ENCODE assay signal across 23 mouse cellular contexts in genomic region chr7:140134033-140134432, GRCm38 (mm10). TPM values are rescaled to one million over a fixed set of nuclear protein-coding genes. Genes with fewer than 3 reads are reported as not detected.
DNase-seq lines count a peak whose midpoint lies in the region; ATAC-seq and TF ChIP-seq lines count a peak whose summit lies in the region.
"Not testable (repeated sequence)": the region's sequence is repeated elsewhere in the genome, so short reads cannot be mapped to it uniquely, and the experiment has no call there.
"Had no signal": no experiment of that assay in that cellular context is flagged by ENCODE, and none has a peak within 500 bp of the region (broad histone marks: within the 10 kb centered on the region; RNA-seq: fewer than 3 reads in every experiment).

No protein-coding gene starts in this region.

- H3K4me3 ChIP-seq in MEL (ENCODE audit: control insufficient read depth in 1 of 2, insufficient read depth in 1 of 2, low read depth in 2 of 2, low read length in 2 of 2); bone marrow, adult 2 months (replicated peaks; ENCODE audit: control insufficient read depth, low read depth, low read length): not testable (repeated sequence)

- TF ChIP-seq EP300 in MEL (IDR thresholded peaks at IDR 0.05; ENCODE audit: low read depth in 1 of 2, low read length in 2 of 2), result peak; percentile 81 to 83

- TF ChIP-seq RAD21 in MEL (IDR thresholded peaks at IDR 0.05; ENCODE audit: low read depth, low read length), result not testable (repeated sequence)

- H3K9ac ChIP-seq in MEL (ENCODE audit: control insufficient read depth, low read depth, low read length, poor library complexity, severe bottlenecking), result not testable (repeated sequence)

- peak; percentile 27 for ATAC-seq in granulocyte monocyte progenitor cell, adult 5-6 weeks (replicated peaks; ENCODE audit: poor library complexity, severe bottlenecking)
- ATAC-seq in megakaryocyte, adult 5-6 weeks (ENCODE audit: poor library complexity, severe bottlenecking), result peak; percentile 36
- ATAC-seq in megakaryocyte-erythroid progenitor cell, adult 5-6 weeks (replicated peaks; ENCODE audit: low FRiP score, low TSS enrichment, poor library complexity, severe bottlenecking), result 0 out of 2 replicates have a peak, but pooled peaks have one; percentile 5

- not testable (repeated sequence) for TF ChIP-seq CTCF in MEL (IDR thresholded peaks at IDR 0.05 in 2 of 3, conservative IDR thresholded peaks at IDR 0.05 in 1 of 3; ENCODE audit: control insufficient read depth in 1 of 3, insufficient read depth in 1 of 3, low read depth in 2 of 3, low read length in 3 of 3, poor library complexity in 1 of 3, severe bottlenecking in 1 of 3); bone marrow, adult 2 months (IDR thresholded peaks at IDR 0.05; ENCODE audit: control insufficient read depth, insufficient read depth, low read length)

- H3K9me3 ChIP-seq in MEL (replicated peaks; ENCODE audit: insufficient read depth, low read length), result not testable (repeated sequence)

- peaks cover 0 to 16% of the 10 kb centered on the region in 2 experiments; a peak in 2 of 4 replicates for H3K36me3 ChIP-seq in MEL (ENCODE audit: control insufficient read depth in 1 of 2, insufficient read depth in 2 of 2, low read length in 2 of 2)

- H3K79me2 ChIP-seq in MEL (ENCODE audit: control insufficient read depth, insufficient read depth, low read length, poor library complexity), result not testable (repeated sequence)

- TF ChIP-seq POLR2A in MEL (IDR thresholded peaks at IDR 0.05; ENCODE audit: control insufficient read depth in 1 of 2, insufficient read depth in 1 of 2, low read depth in 1 of 2, low read length in 2 of 2, poor library complexity in 1 of 2); bone marrow, adult 2 months (IDR thresholded peaks at IDR 0.05; ENCODE audit: borderline replicate concordance, control insufficient read depth, low read depth, low read length): not testable (repeated sequence)

- not testable (repeated sequence) for H3K27ac ChIP-seq in MEL (ENCODE audit: control insufficient read depth, low read depth, low read length)
- peak overlapping the region; percentile 4; the same call in 1 of the 2 replicates for H3K27ac ChIP-seq in bone marrow, adult 2 months (ENCODE audit: control insufficient read depth, insufficient read depth, low read depth, low read length, poor library complexity)

- H3K4me1 ChIP-seq in MEL (ENCODE audit: control insufficient read depth in 1 of 2, insufficient read depth in 2 of 2, low read length in 2 of 2), result peaks cover 0 to 21% of the 10 kb centered on the region in 2 experiments; a peak in 2 of 4 replicates
- not testable (repeated sequence) for H3K4me1 ChIP-seq in bone marrow, adult 2 months (ENCODE audit: control insufficient read depth, insufficient read depth, low read length)

- peak; percentile 79 for DNase-seq in 416B (ENCODE audit: low read depth)
- DNase-seq in MEL (ENCODE audit: low read depth, low spot score), result peak; percentile 69

- WGBS in bone marrow, adult 2 months, result 14% methylated on average over 7 of the region's 7 CpGs

- not testable (repeated sequence) for H3K27me3 ChIP-seq in MEL (ENCODE audit: control insufficient read depth in 1 of 2, insufficient read depth in 2 of 2, low read length in 2 of 2)

TF ChIP-seq in MEL, 35 proteins besides CTCF, POLR2A, EP300 and RAD21:
- peak; percentile 92 for TF ChIP-seq RCOR1 (IDR thresholded peaks at IDR 0.05; ENCODE audit: low read depth, low read length)
- TF ChIP-seq TAL1 (IDR thresholded peaks at IDR 0.05; ENCODE audit: low read length), result peak; percentile 51
- peak; percentile 48; the same call in 1 of the 2 replicates for TF ChIP-seq ETS1 (IDR thresholded peaks at IDR 0.05; ENCODE audit: low read depth, low read length)
- TF ChIP-seq SIN3A (IDR thresholded peaks at IDR 0.05; ENCODE audit: low read length), result peak; percentile 58; the same call in 1 of the 2 replicates
- peak; percentile 79 for TF ChIP-seq TCF12 (IDR thresholded peaks at IDR 0.05; ENCODE audit: low read depth, low read length)
- peak; percentile 83 for TF ChIP-seq GATA1 (IDR thresholded peaks at IDR 0.05; ENCODE audit: low read depth, low read length)

RNA-seq across cellular contexts. Expression of gene Mtg1, which starts 3.3 kb away (rescaled TPM):
- total RNA-seq in MEL (2012; rRNA removed), result 10.8 and 18.1 TPM in 2 replicates
- polyA plus RNA-seq in MEL (2012; ENCODE audit: insufficient read depth in 1 of 2, insufficient read length in 2 of 2, low read depth in 1 of 2, low replicate concordance in 2 of 2, missing spikeins in 1 of 2), result 10 to 100 TPM in 1 of 2 experiments, not detected in 1; 38.1 TPM
- 16.8 and 20.2 TPM in 2 replicates for polyA plus RNA-seq in bone marrow, adult 2 months (2011; ENCODE audit: insufficient read depth, insufficient read length, low replicate concordance, missing spikeins)
- total RNA-seq in granulocyte monocyte progenitor cell, adult 5-6 weeks (2014; fragmentation: Nextera tagmentation), result 11.4 and 21.0 TPM in 2 replicates
- total RNA-seq in granulocyte monocyte progenitor cell, adult 5-6 weeks (2017), result 9.5 and 14.4 TPM in 2 replicates
- total RNA-seq in megakaryocyte, adult 5-6 weeks (2015), result 10.2 and 17.4 TPM in 2 replicates
- 5.9 and 14.4 TPM in 2 replicates for total RNA-seq in megakaryocyte, adult 5-6 weeks (2017)
- 39.7 and 53.5 TPM in 2 replicates for total RNA-seq in megakaryocyte-erythroid progenitor cell, adult 5-6 weeks (2014; fragmentation: Nextera tagmentation)
- total RNA-seq in megakaryocyte-erythroid progenitor cell, adult 5-6 weeks (2017), result 8.3 and 13.0 TPM in 2 replicates

RNA-seq across cellular contexts. Expression of gene Echs1, which starts 17.8 kb away (rescaled TPM):
- 22.8 and 30.3 TPM in 2 replicates for total RNA-seq in MEL (2012; rRNA removed)
- 10 to 100 TPM in 1 of 2 experiments, not detected in 1; 47.7 TPM for polyA plus RNA-seq in MEL (2012; ENCODE audit: insufficient read depth in 1 of 2, insufficient read length in 2 of 2, low read depth in 1 of 2, low replicate concordance in 2 of 2, missing spikeins in 1 of 2)
- polyA plus RNA-seq in bone marrow, adult 2 months (2011; ENCODE audit: insufficient read depth, insufficient read length, low replicate concordance, missing spikeins), result 15.5 and 25.8 TPM in 2 replicates
- total RNA-seq in granulocyte monocyte progenitor cell, adult 5-6 weeks (2014; fragmentation: Nextera tagmentation), result 97.4 and 109 TPM in 2 replicates
- total RNA-seq in granulocyte monocyte progenitor cell, adult 5-6 weeks (2017), result 107 and 150 TPM in 2 replicates
- total RNA-seq in megakaryocyte, adult 5-6 weeks (2015), result 72.7 and 97.4 TPM in 2 replicates
- 71.3 and 87.9 TPM in 2 replicates for total RNA-seq in megakaryocyte, adult 5-6 weeks (2017)
- total RNA-seq in megakaryocyte-erythroid progenitor cell, adult 5-6 weeks (2014; fragmentation: Nextera tagmentation), result 50.1 and 62.9 TPM in 2 replicates
- total RNA-seq in megakaryocyte-erythroid progenitor cell, adult 5-6 weeks (2017), result 52.5 and 85.0 TPM in 2 replicates

RNA-seq across cellular contexts. Expression of gene Paox, which starts 18.4 kb away (rescaled TPM):
- total RNA-seq in MEL (2012; rRNA removed), result 0.29 TPM in 1 of 2 replicates, not detected in the other
- polyA plus RNA-seq in MEL (2012; ENCODE audit: insufficient read depth in 1 of 2, insufficient read length in 2 of 2, low read depth in 1 of 2, low replicate concordance in 2 of 2, missing spikeins in 1 of 2), result under 1 TPM in 1 of 2 experiments, not detected in 1; 0.25 TPM
- polyA plus RNA-seq in bone marrow, adult 2 months (2011; ENCODE audit: insufficient read depth, insufficient read length, low replicate concordance, missing spikeins), result 9.4 and 11.6 TPM in 2 replicates
- 37.9 and 44.7 TPM in 2 replicates for total RNA-seq in granulocyte monocyte progenitor cell, adult 5-6 weeks (2014; fragmentation: Nextera tagmentation)
- total RNA-seq in granulocyte monocyte progenitor cell, adult 5-6 weeks (2017), result 26.6 and 38.5 TPM in 2 replicates
- total RNA-seq in megakaryocyte, adult 5-6 weeks (2015), result 12.9 and 16.9 TPM in 2 replicates
- 8.7 and 11.3 TPM in 2 replicates for total RNA-seq in megakaryocyte, adult 5-6 weeks (2017)
- 15.1 and 22.1 TPM in 2 replicates for total RNA-seq in megakaryocyte-erythroid progenitor cell, adult 5-6 weeks (2014; fragmentation: Nextera tagmentation)
- total RNA-seq in megakaryocyte-erythroid progenitor cell, adult 5-6 weeks (2017), result 4.1 and 6.9 TPM in 2 replicates

RNA-seq across cellular contexts. Expression of gene Sprn, which starts 20.6 kb away (rescaled TPM):
- not detected in 2 replicates for total RNA-seq in MEL (2012; rRNA removed)
- not detected for polyA plus RNA-seq in MEL (2012; ENCODE audit: insufficient read depth in 1 of 2, insufficient read length in 2 of 2, low read depth in 1 of 2, low replicate concordance in 2 of 2, missing spikeins in 1 of 2)
- not detected in 2 replicates for polyA plus RNA-seq in bone marrow, adult 2 months (2011; ENCODE audit: insufficient read depth, insufficient read length, low replicate concordance, missing spikeins)
- not detected in 2 replicates for total RNA-seq in granulocyte monocyte progenitor cell, adult 5-6 weeks (2014; fragmentation: Nextera tagmentation)
- not detected in 2 replicates for total RNA-seq in granulocyte monocyte progenitor cell, adult 5-6 weeks (2017)
- total RNA-seq in megakaryocyte, adult 5-6 weeks (2015), result not detected in 2 replicates
- not detected in 2 replicates for total RNA-seq in megakaryocyte, adult 5-6 weeks (2017)
- total RNA-seq in megakaryocyte-erythroid progenitor cell, adult 5-6 weeks (2014; fragmentation: Nextera tagmentation), result 0.83 TPM in 1 of 2 replicates, not detected in the other
- total RNA-seq in megakaryocyte-erythroid progenitor cell, adult 5-6 weeks (2017), result not detected in 2 replicates
- polyA plus RNA-seq: activated CD4-positive, CD25-positive, alpha-beta regulatory T cell, adult 4 months; C2C12 had no signal

RNA-seq across cellular contexts. Expression of gene Olfr522, which starts 30.5 kb away (rescaled TPM):
- not detected in 2 replicates for total RNA-seq in MEL (2012; rRNA removed)
- polyA plus RNA-seq in MEL (2012; ENCODE audit: insufficient read depth in 1 of 2, insufficient read length in 2 of 2, low read depth in 1 of 2, low replicate concordance in 2 of 2, missing spikeins in 1 of 2), result not detected
- polyA plus RNA-seq in bone marrow, adult 2 months (2011; ENCODE audit: insufficient read depth, insufficient read length, low replicate concordance, missing spikeins), result not detected in 2 replicates
- not detected in 2 replicates for total RNA-seq in granulocyte monocyte progenitor cell, adult 5-6 weeks (2014; fragmentation: Nextera tagmentation)
- total RNA-seq in granulocyte monocyte progenitor cell, adult 5-6 weeks (2017), result not detected in 2 replicates
- not detected in 2 replicates for total RNA-seq in megakaryocyte, adult 5-6 weeks (2015)
- total RNA-seq in megakaryocyte, adult 5-6 weeks (2017), result not detected in 2 replicates
- not detected in 2 replicates for total RNA-seq in megakaryocyte-erythroid progenitor cell, adult 5-6 weeks (2014; fragmentation: Nextera tagmentation)
- total RNA-seq in megakaryocyte-erythroid progenitor cell, adult 5-6 weeks (2017), result not detected in 2 replicates
- total RNA-seq: adrenal gland, adult 18-20 months; adrenal gland, adult 8-10 months; adrenal gland, postnatal 14 days; adrenal gland, postnatal 36 days; ES-E14; forebrain, postnatal 0 days had no signal
- polyA plus RNA-seq: activated CD4-positive, CD25-positive, alpha-beta regulatory T cell, adult 4 months; brain, embryonic 14.5 days; C2C12; cortical plate, adult 2 months; embryonic facial prominence, embryonic 10.5 days; embryonic facial prominence, embryonic 12.5 days; embryonic facial prominence, embryonic 14.5 days; forebrain, embryonic 11.5 days; forebrain, embryonic 13.5 days; forebrain, embryonic 15.5 days; forebrain, postnatal 0 days; Patski had no signal
